Mouse (Mus musculus) E14TG2a.4 (cell line): ENCODE results near the gene 4930562C15Rik.

Experiments
- CTCF ChIP-seq: conservative IDR thresholded peaks from 2 replicates; pipeline ENCODE4 v1.5.1; 2014; ENCODE audit warnings: low read length
- NANOG ChIP-seq: IDR thresholded peaks from 2 replicates; pipeline ENCODE4 v1.6.1; 2014; ENCODE audit warnings: borderline replicate concordance, low read length, mixed read lengths

GRCm38 (mm10) chr16:4896249-4897027, 61.2 kb downstream of the 4930562C15Rik start:
- TF ChIP-seq CTCF (no peak), NANOG (no peak)
